Mouse (Mus musculus): Measurements from ENCODE around the gene Cdon.

Gene Cdon

GRCm38 (mm10) chr9:35543099-35543860 is 122.4 kb downstream of the Cdon start:
- DNase-seq = no peak

DNA sequence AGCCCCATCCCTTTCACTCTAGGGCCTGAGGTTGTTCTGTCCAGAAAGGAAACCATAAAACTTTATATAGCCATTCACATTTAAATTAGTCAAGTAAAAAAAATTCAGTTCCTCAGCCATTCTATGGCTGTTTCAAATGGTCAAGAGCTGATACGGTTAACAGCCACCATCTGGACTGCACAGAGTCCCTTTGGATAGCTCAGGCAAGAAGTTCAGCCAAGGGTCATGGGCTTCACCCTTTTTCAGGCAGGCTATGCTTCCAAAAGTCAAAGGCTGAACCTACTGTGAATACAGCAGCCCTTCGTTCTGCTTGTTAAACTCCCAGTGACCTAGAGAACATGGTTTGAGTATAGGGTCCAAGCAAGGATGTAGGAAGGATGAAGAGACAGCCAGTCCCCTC is 123.7 kb downstream of the Cdon start:
- DNase-seq = no peak

GRCm38 (mm10) chr9:35545704-35546103 is 124.8 kb downstream of the Cdon start:
- DNase-seq = no peak

DNA sequence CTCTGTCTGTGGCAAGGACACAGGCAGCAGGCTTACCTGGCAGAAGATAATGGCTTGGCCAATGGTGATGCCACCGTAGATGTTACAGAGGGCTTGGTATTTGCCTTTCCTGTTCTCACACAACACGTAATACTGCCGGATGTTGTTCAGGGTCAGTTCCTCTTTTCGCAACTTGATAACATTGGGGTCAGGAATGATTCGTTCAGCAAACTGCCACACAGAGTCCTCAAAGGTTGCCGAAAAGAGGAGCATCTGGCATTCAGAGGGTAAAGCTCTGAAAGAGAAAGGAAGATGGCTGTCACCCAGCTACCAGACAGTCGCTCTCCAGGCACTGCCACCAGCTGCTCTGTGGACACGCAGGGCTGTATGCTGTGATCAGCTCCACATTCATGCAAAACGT is 125.8 kb downstream of the Cdon start:
- DNase-seq = no peak

GRCm38 (mm10) chr9:35548455-35548854 is 127.5 kb downstream of the Cdon start:
- DNase-seq = no peak

DNA sequence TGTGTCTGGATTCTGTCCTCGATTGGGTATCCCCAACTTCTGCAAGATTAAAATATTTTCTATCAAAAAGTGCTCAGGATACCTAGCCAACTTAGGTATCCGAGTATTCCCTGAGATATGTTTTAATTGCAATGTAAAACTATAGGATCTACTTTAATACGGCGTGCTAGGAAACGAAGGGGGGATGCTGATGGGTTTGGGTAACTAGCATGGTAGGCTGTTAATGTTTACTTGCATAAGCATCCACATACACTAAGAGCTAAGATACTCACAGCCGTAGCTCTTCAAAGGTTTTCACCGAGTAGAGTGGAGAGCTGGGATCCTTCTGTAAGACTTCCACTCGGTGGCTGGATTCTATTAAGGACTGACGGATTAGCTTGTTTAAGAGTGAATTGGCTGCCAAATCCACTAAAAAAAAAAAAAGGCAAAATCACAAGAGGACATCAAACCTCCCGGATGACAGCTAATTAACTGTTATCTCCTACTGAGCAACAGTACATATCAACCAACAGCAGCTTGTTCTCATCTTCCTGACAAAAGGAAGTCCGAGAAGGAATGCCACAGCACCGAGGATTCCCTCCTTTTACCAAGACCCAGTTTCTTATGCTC is 135.7 kb downstream of the Cdon start:
- no peak for DNase-seq
